Mouse (Mus musculus) thymus, adult 2 months (tissue): ENCODE data around the gene Gm10964.

Experiments
- CTCF ChIP-seq: fragments of 200-500 bp; IDR thresholded peaks from 2 replicates; pipeline ENCODE4 v1.5.1; 2012; ENCODE audit warnings: mild to moderate bottlenecking, control low read depth, low read length, moderate library complexity, borderline replicate concordance; ENCODE audit not compliant: control insufficient read depth, poor library complexity, insufficient read depth; ENCODE audit errors: extremely low read depth
- POLR2A ChIP-seq: fragments of 200-500 bp; IDR thresholded peaks from 2 replicates; pipeline ENCODE4 v1.6.1; 2012; ENCODE audit warnings: mild to moderate bottlenecking, low read length, control low read depth, moderate library complexity; ENCODE audit not compliant: control insufficient read depth, poor library complexity, insufficient read depth; ENCODE audit errors: extremely low read depth

DNA sequence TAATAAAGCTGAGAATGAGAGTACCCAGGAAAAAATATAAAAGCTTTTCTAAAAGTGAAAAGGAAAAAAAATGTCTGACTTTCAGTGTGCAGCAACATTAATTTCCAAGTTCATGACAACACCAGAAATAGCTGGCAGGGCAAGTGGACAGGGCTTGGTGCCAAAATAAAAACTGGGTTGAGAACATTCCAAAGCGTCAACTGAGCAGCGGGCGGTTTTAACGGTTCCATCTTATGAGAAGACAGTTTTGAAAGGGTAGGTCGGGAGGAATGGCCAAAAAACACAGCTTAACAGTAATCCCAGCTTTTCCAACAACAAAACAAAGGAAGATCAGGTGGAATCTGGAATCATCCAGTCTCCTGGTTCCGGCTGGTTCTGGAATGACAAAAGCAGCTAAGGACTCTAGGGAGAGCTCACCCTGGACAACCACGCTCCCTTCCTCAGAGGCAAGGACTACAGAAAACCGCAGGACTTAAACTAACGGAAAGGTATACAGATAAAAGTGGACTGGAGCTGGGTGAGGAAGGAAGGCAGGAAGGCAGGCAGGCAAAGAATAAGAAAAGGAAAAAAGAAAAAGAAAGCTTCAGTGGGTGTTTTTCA, 32.5 kb downstream of the Gm10964 start:
- TF ChIP-seq POLR2A (no peak), CTCF (no peak)
